Mouse (Mus musculus) liver, embryonic 14.5 days (tissue): Measurements from ENCODE around the gene Kiss1r. TPM values are rescaled to one million over a fixed set of nuclear protein-coding genes. Genes with fewer than 3 reads are reported as not detected.

Experiments used
- ATAC-seq: fragments of 200-750 bp; cut with Nextera tagmentation; 2 replicates; pipeline ENCODE4 v1.8.0; 2017; ENCODE audit warnings: moderate number of reproducible peaks, mild to moderate bottlenecking, moderate library complexity; ENCODE audit not compliant: insufficient read depth
- DNase-seq, 3 experiments: peaks; one replicate each; pipeline ENCODE4 v3.0.0-alpha.2; 2012 to 2013; ENCODE audit warnings: low read depth in 3 of 3, low spot score in 3 of 3
- H3K27ac ChIP-seq: fragments of 300-500 bp; sonication (generic); 2 replicates; pipeline ENCODE4 v1.5.1; 2014; ENCODE audit warnings: moderate library complexity, mild to moderate bottlenecking, control low read depth, inconsistent platforms
- H3K27me3 ChIP-seq: fragments of 300-500 bp; sonication (generic); 2 replicates; pipeline ENCODE4 v1.6.1; 2014; ENCODE audit warnings: mild to moderate bottlenecking, low read length, moderate library complexity; ENCODE audit not compliant: control insufficient read depth, insufficient read depth
- H3K36me3 ChIP-seq: fragments of 300-500 bp; sonication (generic); replicated peaks from 2 replicates; pipeline ENCODE4 v1.6.1; 2014; ENCODE audit warnings: low read depth; ENCODE audit not compliant: control insufficient read depth, insufficient read depth
- H3K4me1 ChIP-seq, 2 experiments: fragments of 200-500 bp in 1 of 2; fragments of 300-500 bp in 1 of 2; sonication (generic) in 1 of 2; replicated peaks; 2 replicates each; pipeline ENCODE4 v1.6.1; 2012 to 2014; ENCODE audit warnings: antibody characterized with exemption in 1 of 2, inconsistent platforms in 1 of 2, low read length in 1 of 2; ENCODE audit not compliant: control insufficient read depth in 2 of 2, insufficient read depth in 2 of 2
- H3K4me2 ChIP-seq: fragments of 300-500 bp; sonication (generic); 2 replicates; pipeline ENCODE4 v1.6.1; 2014; ENCODE audit warnings: low read depth, mild to moderate bottlenecking, control low read depth, moderate library complexity
- H3K4me3 ChIP-seq, 2 experiments: fragments of 200-500 bp in 1 of 2; fragments of 300-500 bp in 1 of 2; sonication (generic) in 1 of 2; 2 replicates each; pipeline ENCODE4 v1.5.1; 2012 to 2014; ENCODE audit warnings: low read depth in 2 of 2, low read length in 2 of 2, mild to moderate bottlenecking in 2 of 2, control low read depth in 1 of 2, inconsistent platforms in 1 of 2, moderate library complexity in 1 of 2; ENCODE audit not compliant: insufficient read depth in 1 of 2
- H3K9ac ChIP-seq: fragments of 300-500 bp; sonication (generic); replicated peaks from 2 replicates; pipeline ENCODE4 v1.6.1; 2014; ENCODE audit warnings: mild to moderate bottlenecking, control low read depth, moderate library complexity
- H3K9me3 ChIP-seq: fragments of 300-500 bp; sonication (generic); 2 replicates; pipeline ENCODE4 v1.6.1; 2016; ENCODE audit warnings: low read length, mixed read lengths; ENCODE audit not compliant: control insufficient read depth
- CTCF ChIP-seq: IDR thresholded peaks from 2 replicates; pipeline ENCODE4 v1.5.1; 2016; ENCODE audit warnings: antibody characterized with exemption, low read depth, control low read depth
- EP300 ChIP-seq: IDR thresholded peaks from 2 replicates; pipeline ENCODE4 v1.6.1; 2016; ENCODE audit warnings: antibody characterized with exemption, low read depth
- WGBS: fragments of 180-500 bp; shearing (Covaris S2); extraction: QIAGEN DNeasy Blood & Tissue Kit; methylation state at CpG from one replicate; pipeline ENCODE4 v1.1.7; 2014; ENCODE audit not compliant: insufficient replicate concordance; 5-methylcytosine and 5-hydroxymethylcytosine counted together
- polyA plus RNA-seq, 2 experiments: library from polyadenylated mRNA; depleted of rRNA in 1 of 2; stranded (reverse) in 1 of 2; unstranded in 1 of 2; fragments of >200 nt; fragmentation: Nextera tagmentation in 1 of 2; extraction: Ambion mirVana in 1 of 2; gene quantifications; 2 replicates each; pipeline versions ENCODE4 v1.2.1 to v1.2.3; 2012 to 2014

Gene Kiss1r
- polyA plus RNA-seq, 2 experiments, result 0.11 to 0.30 TPM

DNA sequence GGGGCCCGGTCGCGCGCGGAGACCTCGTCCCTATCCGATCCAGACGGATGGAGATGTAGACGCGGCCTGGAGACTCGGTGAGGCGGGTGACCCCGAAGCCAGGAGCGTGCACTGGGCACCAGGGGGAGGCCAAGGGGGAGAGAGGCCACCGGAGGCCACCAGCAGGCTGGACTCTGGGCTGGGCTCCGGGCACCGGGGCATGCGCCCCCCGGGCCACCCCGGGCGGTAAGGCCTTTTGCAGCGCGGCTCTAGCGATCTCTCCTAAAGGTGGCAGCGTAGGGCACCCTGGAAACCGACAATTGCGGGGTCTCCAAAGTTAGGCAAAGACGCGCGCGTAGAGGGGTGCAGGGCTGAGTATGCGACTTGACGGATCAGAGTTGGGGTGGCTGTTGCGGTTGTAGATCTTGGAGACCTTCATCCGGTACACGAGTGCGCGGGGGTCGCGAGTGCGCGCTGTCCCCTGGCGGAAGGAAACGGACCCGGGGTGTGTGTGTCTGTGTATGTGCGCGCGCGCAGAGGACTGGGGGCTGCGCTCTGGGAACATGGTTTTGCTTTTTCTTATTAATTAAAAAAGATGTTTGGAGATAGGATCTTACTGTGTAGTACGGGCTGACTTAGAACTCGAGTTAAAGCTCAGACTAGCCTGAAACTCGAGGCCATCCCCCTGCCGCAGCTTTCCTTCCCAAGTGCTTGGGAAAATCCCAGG lies 10.7 kb downstream of the Kiss1r start:
- no peaks in the 10 kb centered on the region; the same call in 1 of the 2 replicates for H3K36me3 ChIP-seq
- H3K27ac ChIP-seq, result peak overlapping the region; percentile 51
- H3K27me3 ChIP-seq, result peaks cover 1% of the 10 kb centered on the region
- TF ChIP-seq EP300, result no peak
- TF ChIP-seq CTCF, result peak; percentile 37
- ATAC-seq (peak; percentile 27), DNase-seq (no peak)
- under 1% methylated on average over 54 of the region's 54 CpGs for WGBS
- peak overlapping the region; percentile 74 to 87 for H3K4me3 ChIP-seq
- no peaks in the 10 kb centered on the region for H3K9me3 ChIP-seq
- peak overlapping the region; percentile 98 for H3K4me2 ChIP-seq
- peaks cover 9 to 12% of the 10 kb centered on the region in 2 experiments for H3K4me1 ChIP-seq
- H3K9ac ChIP-seq, result peak overlapping the region; percentile 78

GRCm38 (mm10) chr10:79928030-79928694 lies 11.4 kb downstream of the Kiss1r start:
- H3K4me1 ChIP-seq, result peaks cover 9 to 12% of the 10 kb centered on the region in 2 experiments
- H3K4me3 ChIP-seq, result peak overlapping the region; percentile 74 to 87
- H3K27me3 ChIP-seq, result no peaks in the 10 kb centered on the region
- no peaks in the 10 kb centered on the region for H3K9me3 ChIP-seq
- H3K9ac ChIP-seq, result peak overlapping the region; percentile 78
- H3K36me3 ChIP-seq, result no peaks in the 10 kb centered on the region; the same call in 1 of the 2 replicates
- H3K27ac ChIP-seq, result no peak overlapping the region; the same call in none of the 2 replicates
- H3K4me2 ChIP-seq, result peak overlapping the region; percentile 98
- TF ChIP-seq EP300 (no peak), CTCF (no peak)
- ATAC-seq (no peak), DNase-seq (no peak)
- WGBS, result 1% methylated on average over 29 of the region's 29 CpGs

GRCm38 (mm10) chr10:79928907-79929701 lies 12.3 kb downstream of the Kiss1r start:
- no peak for TF ChIP-seq EP300
- TF ChIP-seq CTCF, result no peak
- Histone ChIP-seq H3K36me3 (no peaks in the 10 kb centered on the region; the same call in 1 of the 2 replicates), H3K4me2 (peak overlapping the region; percentile 52), H3K9ac (no peak overlapping the region), H3K27ac (no peak overlapping the region), H3K9me3 (no peaks in the 10 kb centered on the region), H3K27me3 (no peaks in the 10 kb centered on the region), H3K4me1 (peaks cover 9 to 12% of the 10 kb centered on the region in 2 experiments), H3K4me3 (peak overlapping the region; percentile 19 to 33; a peak in 3 of 4 replicates)
- WGBS, result 28% methylated on average over 9 of the region's 9 CpGs
- DNase-seq (no peak), ATAC-seq (no peak)

DNA sequence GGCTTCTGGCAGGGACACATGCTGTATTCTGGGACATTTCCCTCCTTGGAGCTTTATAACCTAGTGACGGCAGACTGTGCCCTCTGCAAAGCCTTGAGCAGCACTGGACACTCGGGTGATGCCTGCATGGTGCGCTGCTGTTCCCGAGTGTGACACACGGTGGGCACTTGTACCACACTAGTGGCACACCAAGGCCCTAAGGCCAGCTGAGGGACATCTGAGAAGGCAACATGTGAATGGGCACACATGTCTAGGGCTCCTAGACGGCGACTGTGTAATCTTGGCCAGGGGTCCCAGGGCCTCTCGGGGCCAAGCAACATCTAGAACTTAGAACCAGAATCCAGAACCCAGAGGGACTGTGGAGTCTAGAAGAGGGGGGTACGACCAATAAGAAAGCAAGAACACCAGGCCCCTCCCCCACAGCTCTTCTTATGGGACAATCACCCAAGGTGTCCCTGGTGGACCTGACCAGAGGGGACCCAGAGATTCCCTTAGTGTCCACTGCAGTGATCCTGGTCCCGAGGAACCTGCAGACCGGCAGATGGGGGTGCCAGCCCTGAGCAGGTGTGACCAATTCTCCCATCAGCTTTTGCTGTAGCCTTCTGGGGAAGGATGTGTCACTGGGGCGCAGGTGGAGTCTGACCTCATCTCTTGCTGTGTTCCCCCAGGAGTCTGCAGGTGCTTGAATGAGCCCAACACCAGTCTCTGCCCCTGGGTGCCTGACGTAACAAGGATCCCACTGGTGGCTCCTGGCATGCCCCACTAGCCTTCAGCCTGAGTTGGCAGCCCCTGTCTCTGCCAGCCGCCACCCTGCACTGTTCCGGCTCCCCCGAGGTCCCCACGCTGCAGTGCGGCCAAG lies 13.4 kb downstream of the Kiss1r start:
- Histone ChIP-seq H3K4me3 (no peak overlapping the region), H3K9me3 (no peaks in the 10 kb centered on the region), H3K9ac (no peak overlapping the region), H3K27me3 (no peaks in the 10 kb centered on the region), H3K27ac (no peak overlapping the region), H3K4me2 (peak overlapping the region; percentile 52; the same call in 1 of the 2 replicates), H3K4me1 (peaks cover 9 to 12% of the 10 kb centered on the region in 2 experiments), H3K36me3 (no peaks in the 10 kb centered on the region; the same call in 1 of the 2 replicates)
- TF ChIP-seq EP300 (no peak), CTCF (no peak)
- WGBS, result 77% methylated on average over 18 of the region's 18 CpGs
- no peak for ATAC-seq
- DNase-seq, result no peak
